ENCODE assay signal across 2 mouse cellular contexts in the genomic region with DNA sequence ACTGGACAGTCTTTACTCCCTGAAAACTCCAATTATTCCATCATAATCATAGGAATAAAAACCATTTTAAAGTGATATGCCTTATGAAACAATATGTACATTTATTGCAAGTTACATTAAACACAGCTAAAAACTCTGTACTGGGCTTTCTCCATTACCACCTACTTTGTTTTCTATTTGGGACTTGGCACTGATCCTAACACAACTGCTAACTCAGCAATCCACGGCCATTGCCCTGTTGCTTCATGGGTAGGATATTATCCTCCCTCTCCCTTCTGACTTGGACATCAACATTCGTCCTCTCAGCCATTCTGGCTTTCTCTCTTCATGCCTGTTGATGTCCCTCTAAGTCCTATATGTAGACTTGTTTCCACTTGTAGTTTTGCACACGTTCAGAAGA.
TF ChIP-seq lines count a peak whose summit lies in the region.

No protein-coding gene starts in this region.

TF ChIP-seq in CH12.LX, 34 proteins besides CTCF, POLR2A, EP300 and RAD21:
- TF ChIP-seq NELFE (IDR thresholded peaks at IDR 0.05; ENCODE audit: low read depth, low read length), result no peak
- peak; percentile 36; the same call in 1 of the 2 replicates for TF ChIP-seq MAFK (IDR thresholded peaks at IDR 0.05; ENCODE audit: insufficient replicate concordance, low read length)
- TF ChIP-seq IRF4 (IDR thresholded peaks at IDR 0.05; ENCODE audit: low read depth, low read length), result no peak
- no peak for TF ChIP-seq UBTF (IDR thresholded peaks at IDR 0.05; ENCODE audit: low read depth, low read length)

TF ChIP-seq in ES-E14, 5 proteins besides CTCF, POLR2A, EP300 and RAD21:
- no peak for TF ChIP-seq HCFC1 (IDR thresholded peaks at IDR 0.05; ENCODE audit: borderline replicate concordance, insufficient read depth, low read length)
- no peak for TF ChIP-seq ZNF384 (IDR thresholded peaks at IDR 0.05; ENCODE audit: low read depth, low read length)
- no peak for TF ChIP-seq CHD2 (IDR thresholded peaks at IDR 0.05; ENCODE audit: low read depth, low read length)
- 0 out of 2 replicates have a peak, but pooled peaks have one; percentile 32 for TF ChIP-seq MAFK (IDR thresholded peaks at IDR 0.05; ENCODE audit: insufficient read depth, low read depth, low read length)
- TF ChIP-seq ZC3H11A (IDR thresholded peaks at IDR 0.05; ENCODE audit: borderline replicate concordance, low read depth, low read length), result no peak
